Mouse (Mus musculus) forebrain, embryonic 14.5 days (tissue): Measurements from ENCODE around the gene Dnajb3. TPM values are rescaled to one million over a fixed set of nuclear protein-coding genes. Genes with fewer than 3 reads are reported as not detected.
"Not testable (repeated sequence)": the region's sequence is repeated elsewhere in the genome, so short reads cannot be mapped to it uniquely, and the experiment has no call there.

Source experiments
- ATAC-seq: fragments of 200-750 bp; cut with Nextera tagmentation; 2 replicates; pipeline ENCODE4 v1.8.0; 2017; ENCODE audit warnings: mild to moderate bottlenecking, moderate library complexity
- DNase-seq: peaks from one replicate; pipeline ENCODE4 v3.0.0-alpha.2; 2015; ENCODE audit warnings: low spot score
- H3K27ac ChIP-seq: fragments of 300-500 bp; sonication (generic); 2 replicates; pipeline ENCODE4 v1.5.1; 2014; ENCODE audit warnings: low read depth, mild to moderate bottlenecking, control low read depth, low read length, moderate library complexity
- H3K27me3 ChIP-seq: fragments of 300-500 bp; sonication (generic); replicated peaks from 2 replicates; pipeline ENCODE4 v1.6.1; 2014; ENCODE audit warnings: low read length, control low read depth, mixed read lengths; ENCODE audit not compliant: control insufficient read depth, insufficient read depth
- H3K36me3 ChIP-seq: fragments of 300-500 bp; sonication (generic); 2 replicates; pipeline ENCODE4 v1.6.1; 2014; ENCODE audit warnings: low read length, control low read depth; ENCODE audit not compliant: control insufficient read depth, insufficient read depth
- H3K4me1 ChIP-seq: fragments of 300-500 bp; sonication (generic); 2 replicates; pipeline ENCODE4 v1.6.1; 2014; ENCODE audit warnings: antibody characterized with exemption, low read length, control low read depth; ENCODE audit not compliant: control insufficient read depth, insufficient read depth
- H3K4me2 ChIP-seq: fragments of 300-500 bp; sonication (generic); 2 replicates; pipeline ENCODE4 v1.6.1; 2014; ENCODE audit warnings: mild to moderate bottlenecking, control low read depth, low read length
- H3K4me3 ChIP-seq: fragments of 300-500 bp; sonication (generic); 2 replicates; pipeline ENCODE4 v1.5.1; 2014; ENCODE audit warnings: low read depth, low read length, control low read depth
- H3K9ac ChIP-seq: fragments of 300-500 bp; sonication (generic); 2 replicates; pipeline ENCODE4 v1.6.1; 2014; ENCODE audit warnings: mild to moderate bottlenecking, low read length, control low read depth, moderate library complexity
- H3K9me3 ChIP-seq: fragments of 300-500 bp; sonication (generic); replicated peaks from 2 replicates; pipeline ENCODE4 v1.6.1; 2016; ENCODE audit warnings: low read length, control low read depth, mixed read lengths; ENCODE audit not compliant: control insufficient read depth
- WGBS: fragments of 180-500 bp; shearing (Covaris S2); extraction: QIAGEN DNeasy Blood & Tissue Kit; methylation state at CpG from one replicate; pipeline ENCODE4 v1.1.7; 2014; 5-methylcytosine and 5-hydroxymethylcytosine counted together
- polyA plus RNA-seq: library from polyadenylated mRNA; unstranded; fragments of >200 nt; fragmentation: Nextera tagmentation; extraction: Ambion mirVana; gene quantifications from 2 replicates; pipeline ENCODE4 v1.2.1, GENCODE M21; 2014

Dnajb3 gene
- polyA plus RNA-seq, 1 experiment from 2014 or later, result 14.4 TPM

- DNase-seq (no peak), ATAC-seq (no peak)
- H3K4me3 ChIP-seq, result no peak overlapping the region
- WGBS, result 58% methylated on average over 3 of the region's 3 CpGs
- no peak overlapping the region for H3K4me2 ChIP-seq
- H3K27ac ChIP-seq, result no peak overlapping the region
- no peaks in the 10 kb centered on the region for H3K9me3 ChIP-seq
- no peaks in the 10 kb centered on the region for H3K36me3 ChIP-seq
- no peaks in the 10 kb centered on the region for H3K4me1 ChIP-seq
- H3K27me3 ChIP-seq, result no peaks in the 10 kb centered on the region
- no peak overlapping the region for H3K9ac ChIP-seq
These were observed 13.4 kb downstream of the Dnajb3 start for GRCm38 (mm10) chr1:88192136-88192535.

- no peaks in the 10 kb centered on the region for H3K36me3 ChIP-seq
- 90% methylated on average over 5 of the region's 5 CpGs for WGBS
- H3K27me3 ChIP-seq, result no peaks in the 10 kb centered on the region
- no peak for ATAC-seq
- H3K4me1 ChIP-seq, result no peaks in the 10 kb centered on the region
- H3K9me3 ChIP-seq, result no peaks in the 10 kb centered on the region
- no peak for DNase-seq
- no peak overlapping the region for H3K4me2 ChIP-seq
- H3K4me3 ChIP-seq, result no peak overlapping the region
- no peak overlapping the region for H3K9ac ChIP-seq
- H3K27ac ChIP-seq, result no peak overlapping the region
These were observed 19.2 kb downstream of the Dnajb3 start for GRCm38 (mm10) chr1:88186325-88186935.

DNA sequence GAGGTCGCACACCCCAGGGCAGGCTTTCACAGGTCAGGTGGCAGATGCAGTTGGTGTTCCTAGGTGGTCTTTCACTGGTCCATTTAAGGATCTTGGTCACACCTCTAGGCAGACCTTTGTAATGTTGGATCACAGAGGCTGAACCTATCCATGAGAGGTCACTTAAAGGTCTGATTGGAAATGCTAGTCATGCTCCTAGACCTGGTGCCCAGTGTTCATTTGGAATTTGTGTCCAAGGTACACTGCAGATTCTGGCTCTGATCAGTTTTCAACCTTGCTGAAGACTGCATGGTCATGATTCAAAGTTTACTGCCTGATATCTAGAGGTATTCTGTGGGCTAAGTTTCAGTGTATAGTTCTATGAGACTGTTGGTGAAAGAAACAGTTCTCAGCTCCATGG is 25.9 kb downstream of the Dnajb3 start:
- H3K27me3 ChIP-seq, result no peaks in the 10 kb centered on the region
- ATAC-seq (no peak), DNase-seq (no peak)
- H3K36me3 ChIP-seq, result no peaks in the 10 kb centered on the region
- H3K4me3 ChIP-seq, result no peak overlapping the region
- 95% methylated on average over 1 of the region's 1 CpGs for WGBS
- H3K27ac ChIP-seq, result no peak overlapping the region
- H3K4me1 ChIP-seq, result no peaks in the 10 kb centered on the region
- H3K9ac ChIP-seq, result no peak overlapping the region
- H3K9me3 ChIP-seq, result peaks cover 6% of the 10 kb centered on the region; the same call in 1 of the 2 replicates
- no peak overlapping the region for H3K4me2 ChIP-seq

DNA sequence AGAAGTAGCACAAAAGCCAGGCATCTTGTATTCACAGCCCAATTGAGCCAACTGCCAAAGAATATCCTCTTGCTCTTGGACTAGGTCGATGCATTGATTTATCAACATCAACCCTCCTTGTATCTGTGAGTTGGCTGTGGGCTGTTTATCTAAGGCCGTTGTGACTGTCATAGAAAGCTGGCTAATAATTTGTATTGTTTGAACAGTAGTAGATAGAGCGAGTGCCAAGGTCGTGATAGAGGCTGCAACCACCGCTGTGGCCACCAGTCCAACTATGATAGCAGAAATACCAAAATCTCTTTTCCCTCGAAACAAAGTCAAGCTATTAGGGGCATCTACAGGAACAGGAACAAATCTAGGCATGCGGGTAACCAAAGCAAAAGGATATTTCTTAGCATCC is 33.4 kb downstream of the Dnajb3 start:
- not testable (repeated sequence) for H3K9me3 ChIP-seq, H3K27me3 ChIP-seq, DNase-seq, H3K4me2 ChIP-seq, H3K27ac ChIP-seq, H3K36me3 ChIP-seq, H3K9ac ChIP-seq, H3K4me1 ChIP-seq, H3K4me3 ChIP-seq, ATAC-seq
- 91% methylated on average over 5 of the region's 7 CpGs for WGBS

DNA sequence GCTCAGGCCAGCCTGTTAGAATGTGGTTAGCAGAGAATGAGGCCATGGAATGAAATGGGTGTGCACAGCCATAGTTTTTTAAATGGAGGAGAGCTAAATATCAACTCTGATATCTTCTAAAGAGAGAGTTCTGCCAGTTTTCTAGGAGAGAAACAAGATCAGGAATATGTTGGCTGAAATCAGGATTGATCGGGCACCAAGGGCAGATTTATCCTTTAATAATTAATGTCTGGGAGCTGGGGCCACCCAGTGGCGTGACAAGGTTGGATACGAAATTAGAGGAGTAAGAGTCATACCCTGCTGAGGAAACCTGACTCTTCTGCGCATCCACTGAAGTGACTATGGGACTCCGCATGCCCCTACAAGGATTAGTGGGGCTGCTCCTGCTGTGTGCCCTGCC is 39.9 kb downstream of the Dnajb3 start, which contains the start of gene Ugt1a5:
Gene Ugt1a5, plus strand, starts transcription at position 302 of the 400 bp plus-strand sequence.
- H3K4me3 ChIP-seq, result no peak within 1 kb of the TSS
- no peaks in the 10 kb centered on the region for H3K9me3 ChIP-seq
- WGBS, result 82% methylated on average over 5 of the region's 5 CpGs
- H3K27me3 ChIP-seq, result no peaks in the 10 kb centered on the region
- no peak for DNase-seq
- no peak within 1 kb of the TSS for H3K9ac ChIP-seq
- H3K36me3 ChIP-seq, result no peaks in the 10 kb centered on the region
- ATAC-seq, result no peak
- H3K4me1 ChIP-seq, result no peaks in the 10 kb centered on the region
- no peak within 1 kb of the TSS for H3K27ac ChIP-seq
- H3K4me2 ChIP-seq, result no peak within 1 kb of the TSS

DNA sequence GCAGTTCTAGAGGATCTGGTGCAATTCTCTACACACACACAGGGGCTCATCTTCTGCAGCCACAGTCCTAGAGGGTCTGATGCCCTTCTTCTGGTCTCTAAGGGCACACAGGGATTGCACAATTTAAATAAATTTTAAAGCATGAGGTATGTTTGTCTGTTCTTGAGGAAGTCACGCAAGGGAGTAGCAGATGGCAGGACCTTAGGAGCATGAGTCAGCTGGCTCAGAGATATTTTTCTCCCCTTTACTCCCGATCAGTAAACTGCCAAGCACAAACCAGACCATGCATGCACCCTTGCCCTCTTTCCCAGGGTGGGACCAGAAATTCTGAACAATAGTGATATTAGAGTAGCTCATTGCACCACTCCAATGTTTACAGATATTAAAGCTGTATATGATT is 47.2 kb downstream of the Dnajb3 start:
- Histone ChIP-seq H3K9ac (no peak overlapping the region), H3K27me3 (no peaks in the 10 kb centered on the region), H3K4me3 (no peak overlapping the region), H3K27ac (no peak overlapping the region), H3K4me2 (no peak overlapping the region), H3K9me3 (no peaks in the 10 kb centered on the region), H3K36me3 (no peaks in the 10 kb centered on the region), H3K4me1 (no peaks in the 10 kb centered on the region)
- ATAC-seq (no peak), DNase-seq (no peak)
- WGBS, result 90% methylated on average over 2 of the region's 2 CpGs

Other genes with a start within 250 kb of the Dnajb3 start
- 16.4 and 18.5 TPM in 2 replicates for gene Usp40, start 197.2 kb downstream of the Dnajb3 start, polyA plus RNA-seq
- gene Ugt1a10, start 150.4 kb downstream of the Dnajb3 start, polyA plus RNA-seq, result not detected in 2 replicates
- gene Ugt1a9, start 135.0 kb downstream of the Dnajb3 start, polyA plus RNA-seq, result not detected in 2 replicates
- not detected in 2 replicates for gene Ugt1a8, start 118.0 kb downstream of the Dnajb3 start, polyA plus RNA-seq
- 0.36 and 1.3 TPM in 2 replicates for gene Ugt1a7c, start 110.7 kb downstream of the Dnajb3 start, polyA plus RNA-seq
- 2.0 and 2.3 TPM in 2 replicates for gene Ugt1a6b, start 102.5 kb downstream of the Dnajb3 start, polyA plus RNA-seq
- 2.3 and 3.6 TPM in 2 replicates for gene Ugt1a6a, start 71.0 kb downstream of the Dnajb3 start, polyA plus RNA-seq
- gene Ugt1a5, start 39.8 kb downstream of the Dnajb3 start, polyA plus RNA-seq, result not detected in 2 replicates
- gene Ugt1a2, start 5.2 kb downstream of the Dnajb3 start, polyA plus RNA-seq, result not detected in 2 replicates
- gene Ugt1a1, start 6.2 kb upstream of the Dnajb3 start, polyA plus RNA-seq, result not detected in 2 replicates
- gene Mroh2a, start 21.2 kb upstream of the Dnajb3 start, polyA plus RNA-seq, result 1.3 and 1.7 TPM in 2 replicates
- gene Hjurp, start 71.9 kb upstream of the Dnajb3 start, polyA plus RNA-seq, result 64.5 and 76.3 TPM in 2 replicates
- gene Trpm8, start 71.9 kb upstream of the Dnajb3 start, polyA plus RNA-seq, result not detected in 2 replicates
- 0.32 and 0.38 TPM in 2 replicates for gene Spp2, start 201.2 kb upstream of the Dnajb3 start, polyA plus RNA-seq